In the genomic region with DNA sequence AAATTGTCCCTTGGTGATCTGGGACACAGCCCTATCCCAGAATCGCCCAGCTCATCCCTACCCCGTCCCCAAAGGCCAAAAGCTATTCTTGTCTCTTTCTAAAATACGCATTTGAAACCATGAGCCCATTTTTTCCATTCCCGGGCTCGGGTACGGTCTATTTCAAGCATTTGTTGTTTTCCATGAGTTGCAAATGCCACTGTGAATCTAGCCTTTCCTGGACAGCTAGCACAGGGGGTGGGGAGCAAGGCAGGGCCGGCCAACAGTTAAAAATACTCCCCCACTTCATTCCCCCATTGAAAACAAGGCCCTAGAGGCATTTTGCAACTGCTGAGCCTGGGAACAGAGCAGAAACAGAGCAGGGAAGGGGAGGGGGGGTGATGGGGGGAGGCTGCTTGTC, we compare ENCODE assay signal across 18 mouse cellular contexts. TPM values are rescaled to one million over a fixed set of nuclear protein-coding genes. Genes with fewer than 3 reads are reported as not detected.
A peak's percentile ranks its signal among the peaks of the same experiment; 100 is the strongest.
DNase-seq lines count a peak whose midpoint lies in the region; ATAC-seq and TF ChIP-seq lines count a peak whose summit lies in the region.
"Had no signal": no experiment of that assay in that cellular context is flagged by ENCODE, and none has a peak within 500 bp of the region (broad histone marks: within the 10 kb centered on the region; RNA-seq: fewer than 3 reads in every experiment).

No protein-coding gene starts in this region.

- H3K4me1 ChIP-seq in limb, embryonic 14.5 days (ENCODE audit: control insufficient read depth, insufficient read depth, low read length), result peaks cover 25% of the 10 kb centered on the region
- H3K4me1 ChIP-seq in limb, embryonic 10.5 days, result peaks cover 23% of the 10 kb centered on the region
- peaks cover 40% of the 10 kb centered on the region for H3K4me1 ChIP-seq in heart, embryonic 13.5 days
- peaks cover 23% of the 10 kb centered on the region for H3K4me1 ChIP-seq in thymus, adult 2 months (replicated peaks; ENCODE audit: control insufficient read depth, insufficient read depth, low read length)

- peaks cover 15% of the 10 kb centered on the region; the same call in 1 of the 2 replicates for H3K27me3 ChIP-seq in limb, embryonic 14.5 days (ENCODE audit: control insufficient read depth, insufficient read depth, low read length)
- H3K27me3 ChIP-seq in limb, embryonic 10.5 days (ENCODE audit: low read depth, poor library complexity, severe bottlenecking), result peaks cover 67% of the 10 kb centered on the region
- peaks cover 26% of the 10 kb centered on the region for H3K27me3 ChIP-seq in heart, embryonic 13.5 days (replicated peaks)
- H3K27me3 ChIP-seq in thymus, adult 2 months (ENCODE audit: control insufficient read depth, insufficient read depth, low read length), result no peaks in the 10 kb centered on the region; the same call in 1 of the 2 replicates

- no peak overlapping the region for H3K9ac ChIP-seq in limb, embryonic 14.5 days (ENCODE audit: low read depth, low read length, severe bottlenecking)
- peak overlapping the region; percentile 45 for H3K9ac ChIP-seq in heart, embryonic 13.5 days
- H3K9ac ChIP-seq: forebrain, embryonic 15.5 days; liver, embryonic 15.5 days; neural tube, embryonic 13.5 days; stomach, embryonic 15.5 days had no signal

- no peak for TF ChIP-seq CTCF in thymus, adult 2 months (IDR thresholded peaks at IDR 0.05; ENCODE audit: borderline replicate concordance, control insufficient read depth, extremely low read depth, insufficient read depth, low read length, poor library complexity)

- H3K4me2 ChIP-seq in limb, embryonic 14.5 days (replicated peaks; ENCODE audit: low read depth, low read length, severe bottlenecking), result no peak overlapping the region
- no peak overlapping the region for H3K4me2 ChIP-seq in heart, embryonic 13.5 days
- H3K4me2 ChIP-seq: forebrain, embryonic 15.5 days; liver, embryonic 15.5 days; neural tube, embryonic 13.5 days; stomach, embryonic 15.5 days had no signal

- ATAC-seq in limb, embryonic 14.5 days (ENCODE audit: low FRiP score, low read depth), result no peak
- ATAC-seq in heart, embryonic 13.5 days (ENCODE audit: extremely low read depth, insufficient number of reproducible peaks, low FRiP score, low TSS enrichment), result no peak
- ATAC-seq: forebrain, embryonic 15.5 days; hindbrain, postnatal 0 days; midbrain, embryonic 16.5 days had no signal

- WGBS in limb, embryonic 14.5 days, result 57% methylated on average over 7 of the region's 7 CpGs
- WGBS in limb, embryonic 10.5 days, result 72% methylated on average over 7 of the region's 7 CpGs
- WGBS in heart, embryonic 13.5 days, result 39% methylated on average over 7 of the region's 7 CpGs
- 83% methylated on average over 7 of the region's 7 CpGs for WGBS in thymus, adult 2 months

- H3K36me3 ChIP-seq in limb, embryonic 14.5 days (ENCODE audit: control insufficient read depth, insufficient read depth, low read length), result no peaks in the 10 kb centered on the region
- no peaks in the 10 kb centered on the region for H3K36me3 ChIP-seq in limb, embryonic 10.5 days
- H3K36me3 ChIP-seq in heart, embryonic 13.5 days, result no peaks in the 10 kb centered on the region
- no peaks in the 10 kb centered on the region for H3K36me3 ChIP-seq in thymus, adult 2 months (ENCODE audit: control insufficient read depth, insufficient read depth, low read length)
- H3K36me3 ChIP-seq: forebrain, embryonic 15.5 days; liver, embryonic 15.5 days; neural tube, embryonic 13.5 days; stomach, embryonic 15.5 days had no signal

- no peak for TF ChIP-seq POLR2A in limb, embryonic 14.5 days (IDR thresholded peaks at IDR 0.05; ENCODE audit: borderline replicate concordance, extremely low read depth, insufficient read depth, insufficient read length)
- TF ChIP-seq POLR2A in thymus, adult 2 months (IDR thresholded peaks at IDR 0.05; ENCODE audit: control insufficient read depth, extremely low read depth, insufficient read depth, low read length, poor library complexity), result no peak

- peak; percentile 33 for DNase-seq in cerebellum, adult 9-11 months
- no peak for DNase-seq in cerebellum, postnatal 25 days
- DNase-seq in limb, embryonic 14.5 days (ENCODE audit: low spot score), result peak; percentile 16
- DNase-seq in limb, embryonic 10.5 days (ENCODE audit: low spot score), result no peak
- peak; percentile 79 for DNase-seq in skeletal muscle tissue, adult 2 months (ENCODE audit: low read depth, low spot score)
- no peak for DNase-seq in adrenal gland, adult 18-20 months (ENCODE audit: low spot score in 2 of 2)
- DNase-seq in thymus, adult 2 months, result no peak
- DNase-seq: adrenal gland, adult 8-10 months; kidney, adult 8-10 months; thymus, postnatal 36 days had no signal

- no peaks in the 10 kb centered on the region for H3K9me3 ChIP-seq in limb, embryonic 14.5 days (ENCODE audit: control insufficient read depth, low read length)
- no peaks in the 10 kb centered on the region for H3K9me3 ChIP-seq in limb, embryonic 10.5 days (replicated peaks)
- H3K9me3 ChIP-seq in heart, embryonic 13.5 days, result no peaks in the 10 kb centered on the region
- H3K9me3 ChIP-seq: forebrain, embryonic 15.5 days; liver, embryonic 15.5 days; neural tube, embryonic 13.5 days; stomach, embryonic 15.5 days had no signal

- H3K27ac ChIP-seq in limb, embryonic 14.5 days (replicated peaks; ENCODE audit: low read depth, low read length), result no peak overlapping the region
- H3K27ac ChIP-seq in limb, embryonic 10.5 days, result no peak overlapping the region
- peak overlapping the region; percentile 71 for H3K27ac ChIP-seq in heart, embryonic 13.5 days (replicated peaks)
- no peak overlapping the region for H3K27ac ChIP-seq in thymus, adult 2 months (ENCODE audit: control insufficient read depth, insufficient read depth, low read length)
- H3K27ac ChIP-seq: forebrain, embryonic 15.5 days; hindbrain, postnatal 0 days; liver, embryonic 15.5 days; macrophage; neural tube, embryonic 13.5 days; stomach, embryonic 15.5 days had no signal

- no peak overlapping the region for H3K4me3 ChIP-seq in limb, embryonic 14.5 days (replicated peaks; ENCODE audit: low read length)
- H3K4me3 ChIP-seq in limb, embryonic 10.5 days, result no peak overlapping the region
- no peak overlapping the region for H3K4me3 ChIP-seq in heart, embryonic 13.5 days
- no peak overlapping the region for H3K4me3 ChIP-seq in thymus, adult 2 months (ENCODE audit: control insufficient read depth, insufficient read depth, low read length)
- H3K4me3 ChIP-seq: forebrain, embryonic 15.5 days; liver, embryonic 15.5 days; neural tube, embryonic 13.5 days; stomach, embryonic 15.5 days had no signal

RNA-seq across cellular contexts. Expression of a gene that starts 2.8 kb away (rescaled TPM):
- polyA plus RNA-seq in limb, embryonic 14.5 days (2012; rRNA removed), result 7.1 and 9.1 TPM in 2 replicates
- 8.0 and 9.6 TPM in 2 replicates for polyA plus RNA-seq in limb, embryonic 14.5 days (2014; fragmentation: Nextera tagmentation; extraction: Ambion mirVana)
- 2.8 and 4.2 TPM in 2 replicates for polyA plus RNA-seq in limb, embryonic 10.5 days (2016; fragmentation: Nextera tagmentation; extraction: Ambion mirVana)
- 12.7 and 13.4 TPM in 2 replicates for polyA plus RNA-seq in heart, embryonic 13.5 days (2015; fragmentation: Nextera tagmentation; extraction: Ambion mirVana)
- 1 to 10 TPM; 6.3 to 7.9 TPM for total RNA-seq in adrenal gland, adult 18-20 months (2021)
- polyA plus RNA-seq in thymus, adult 2 months (2012; rRNA removed), result 51.7 and 57.2 TPM in 2 replicates

RNA-seq across cellular contexts. Expression of a gene that starts 30.3 kb away (rescaled TPM):
- 3.0 and 3.7 TPM in 2 replicates for polyA plus RNA-seq in limb, embryonic 14.5 days (2012; rRNA removed)
- polyA plus RNA-seq in limb, embryonic 14.5 days (2014; fragmentation: Nextera tagmentation; extraction: Ambion mirVana), result 1.8 and 1.9 TPM in 2 replicates
- polyA plus RNA-seq in limb, embryonic 10.5 days (2016; fragmentation: Nextera tagmentation; extraction: Ambion mirVana), result 0.45 and 1.0 TPM in 2 replicates
- 3.7 and 4.7 TPM in 2 replicates for polyA plus RNA-seq in heart, embryonic 13.5 days (2015; fragmentation: Nextera tagmentation; extraction: Ambion mirVana)
- 10 to 100 TPM in 1 of 2 experiments, 1 to 10 TPM in 1; 4.7 to 12.9 TPM for total RNA-seq in adrenal gland, adult 18-20 months (2021)
- 13.4 and 14.3 TPM in 2 replicates for polyA plus RNA-seq in thymus, adult 2 months (2012; rRNA removed)

Comparison
In these comparisons a context has a peak if more than half of its experiments do, and no peak if none do; other contexts are left out.
1. DNase-seq: peak in cerebellum, adult 9-11 months (single experiment), limb, embryonic 14.5 days (single experiment) and skeletal muscle tissue, adult 2 months (single experiment); none in cerebellum, postnatal 25 days (0 of 2), limb, embryonic 10.5 days (single experiment), adrenal gland, adult 18-20 months (0 of 2) and thymus, adult 2 months (single experiment).